Mouse (Mus musculus): Measurements from ENCODE around the gene Ralgps1. TPM values are rescaled to one million over a fixed set of nuclear protein-coding genes. Genes with fewer than 3 reads are reported as not detected.

Ralgps1 gene
- polyA plus RNA-seq (2015; fragmentation: Nextera tagmentation; extraction: Ambion mirVana): 2.8 TPM in 2 replicates

DNA sequence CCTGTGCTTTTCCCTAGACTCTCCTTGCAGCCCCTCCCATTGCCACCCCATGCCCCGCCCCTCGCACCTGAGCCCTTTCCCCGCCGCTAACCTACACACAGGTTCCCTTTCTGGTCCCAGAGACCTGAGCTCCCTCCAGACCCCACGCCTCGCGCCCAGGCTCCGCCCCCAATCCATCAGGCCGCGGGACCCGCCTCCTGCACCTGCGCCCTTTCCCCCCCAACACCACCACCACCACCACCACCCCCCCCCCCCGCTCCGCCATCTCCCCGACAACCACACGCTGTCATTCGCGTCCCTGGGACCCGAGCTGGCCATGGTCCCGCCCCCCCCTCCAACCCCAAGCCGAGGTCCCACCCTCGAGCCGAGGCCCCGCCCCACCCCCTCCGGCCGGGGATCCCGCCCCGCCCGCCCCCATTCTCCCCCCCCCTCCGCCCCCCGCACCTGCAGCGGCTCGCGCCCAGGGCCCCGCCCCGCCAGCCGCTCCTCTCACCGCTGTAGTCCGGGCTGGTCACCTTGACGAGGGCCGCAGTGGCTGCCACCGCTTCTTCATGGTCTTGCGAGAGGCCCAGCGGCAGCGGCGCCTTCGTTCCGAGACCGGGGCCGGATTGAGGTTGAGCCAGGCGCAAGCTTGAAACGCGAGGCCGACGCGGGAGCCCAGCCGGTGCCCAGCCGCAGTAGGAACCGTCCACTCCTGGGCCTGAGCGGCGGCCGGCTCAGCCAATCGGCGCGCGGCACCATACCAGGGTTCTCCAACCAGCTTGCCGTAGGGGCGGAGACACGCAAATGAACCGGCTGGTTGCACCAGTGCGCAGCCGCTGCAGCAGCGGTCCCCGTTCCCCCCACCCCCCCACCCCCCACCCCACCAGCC lies at the start of gene Ralgps1:
Gene Ralgps1 (minus strand): TSS at position 710 of the 871 bp plus-strand sequence.
- H3K4me1 ChIP-seq: peaks cover 6% of the 10 kb centered on the region
- peak; percentile 99 for ATAC-seq (ENCODE audit: insufficient number of reproducible peaks, low FRiP score, low TSS enrichment, low read depth)
- H3K4me3 ChIP-seq: peak within 1 kb of the TSS; percentile 60
- H3K9ac ChIP-seq: peak within 1 kb of the TSS; percentile 24; the same call in 1 of the 2 replicates
- under 1% methylated on average over 55 of the region's 74 CpGs for WGBS
- peak within 1 kb of the TSS; percentile 82 for H3K4me2 ChIP-seq
- H3K27ac ChIP-seq: peak within 1 kb of the TSS; percentile 80
- H3K36me3 ChIP-seq: no peaks in the 10 kb centered on the region
- no peaks in the 10 kb centered on the region for H3K9me3 ChIP-seq
- H3K27me3 ChIP-seq: no peaks in the 10 kb centered on the region

DNA sequence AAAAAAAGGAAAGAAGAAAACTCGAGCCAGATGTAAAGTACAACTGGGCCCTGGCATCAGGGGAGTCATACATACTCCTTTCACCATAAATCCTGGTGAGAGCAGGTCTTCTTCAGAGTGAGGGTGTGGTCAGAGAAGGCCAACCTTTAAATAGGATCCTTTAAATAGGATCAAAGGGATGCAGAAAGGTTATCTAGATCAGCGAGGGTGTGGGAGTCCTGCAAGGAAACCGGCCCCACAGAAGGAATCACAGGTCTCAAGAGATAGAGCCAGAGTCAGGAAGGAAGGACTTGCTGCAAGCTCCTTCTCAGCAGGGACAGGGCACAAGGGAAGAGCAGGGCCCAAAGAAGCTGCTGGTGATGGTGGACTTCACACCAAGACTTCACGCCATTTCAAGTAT lies 46.2 kb upstream of the Ralgps1 start:
- Histone ChIP-seq H3K36me3 (peaks cover 35% of the 10 kb centered on the region), H3K4me1 (no peaks in the 10 kb centered on the region), H3K9ac (no peak overlapping the region), H3K4me3 (no peak overlapping the region), H3K27ac (no peak overlapping the region), H3K27me3 (no peaks in the 10 kb centered on the region), H3K9me3 (no peaks in the 10 kb centered on the region), H3K4me2 (no peak overlapping the region)
- WGBS: 64% methylated on average over 4 of the region's 4 CpGs
- ATAC-seq (ENCODE audit: insufficient number of reproducible peaks, low FRiP score, low TSS enrichment, low read depth): no peak

DNA sequence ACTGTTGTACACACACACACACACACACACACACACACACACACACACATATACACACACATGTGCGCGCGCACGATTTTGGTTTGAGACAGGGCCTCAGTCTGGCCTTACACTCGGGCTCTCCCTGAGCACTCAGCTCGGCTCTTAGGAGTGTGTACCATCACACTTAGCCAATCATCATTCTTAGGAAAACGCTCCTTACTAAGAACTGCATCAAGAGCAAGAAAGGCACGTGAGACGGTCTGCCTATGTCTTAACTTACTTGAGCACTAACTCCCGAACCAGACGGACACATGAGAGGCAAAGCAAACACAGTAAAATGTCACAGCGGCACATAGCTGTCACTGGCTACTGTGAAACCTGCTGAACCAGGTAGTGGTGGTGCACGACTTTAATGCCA lies 42.7 kb upstream of the Ralgps1 start:
- no peaks in the 10 kb centered on the region for H3K9me3 ChIP-seq
- H3K4me1 ChIP-seq: no peaks in the 10 kb centered on the region
- no peak overlapping the region for H3K4me3 ChIP-seq
- no peak for ATAC-seq (ENCODE audit: insufficient number of reproducible peaks, low FRiP score, low TSS enrichment, low read depth)
- H3K4me2 ChIP-seq: no peak overlapping the region
- H3K27ac ChIP-seq: no peak overlapping the region
- WGBS: 85% methylated on average over 13 of the region's 13 CpGs
- H3K27me3 ChIP-seq: no peaks in the 10 kb centered on the region
- no peak overlapping the region for H3K9ac ChIP-seq
- H3K36me3 ChIP-seq: peaks cover 53% of the 10 kb centered on the region

DNA sequence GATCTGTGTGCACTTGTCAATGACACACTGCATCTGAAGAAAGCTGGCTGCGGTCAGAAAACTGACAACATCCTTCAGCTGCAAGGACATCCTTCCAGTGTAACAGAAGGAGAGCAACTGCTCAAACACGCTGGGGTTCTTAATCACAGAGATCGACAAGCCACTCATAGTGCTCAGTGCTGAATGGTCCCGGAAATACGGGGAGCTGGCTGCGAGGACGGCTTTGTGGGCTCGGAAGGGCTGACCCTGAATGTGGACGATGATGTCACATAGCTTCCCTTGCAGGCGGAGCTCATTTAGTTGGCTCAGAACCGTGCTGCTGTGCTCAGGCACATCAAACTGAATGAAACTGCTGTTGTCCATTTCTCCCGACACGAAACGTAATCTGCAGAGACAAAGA lies 40.8 kb upstream of the Ralgps1 start:
- no peak overlapping the region for H3K4me3 ChIP-seq
- H3K27me3 ChIP-seq: no peaks in the 10 kb centered on the region
- no peaks in the 10 kb centered on the region for H3K9me3 ChIP-seq
- H3K4me2 ChIP-seq: no peak overlapping the region
- no peak overlapping the region for H3K27ac ChIP-seq
- ATAC-seq (ENCODE audit: insufficient number of reproducible peaks, low FRiP score, low TSS enrichment, low read depth): no peak
- no peaks in the 10 kb centered on the region; the same call in 1 of the 2 replicates for H3K4me1 ChIP-seq
- no peak overlapping the region for H3K9ac ChIP-seq
- peaks cover 57% of the 10 kb centered on the region for H3K36me3 ChIP-seq
- 82% methylated on average over 14 of the region's 14 CpGs for WGBS

DNA sequence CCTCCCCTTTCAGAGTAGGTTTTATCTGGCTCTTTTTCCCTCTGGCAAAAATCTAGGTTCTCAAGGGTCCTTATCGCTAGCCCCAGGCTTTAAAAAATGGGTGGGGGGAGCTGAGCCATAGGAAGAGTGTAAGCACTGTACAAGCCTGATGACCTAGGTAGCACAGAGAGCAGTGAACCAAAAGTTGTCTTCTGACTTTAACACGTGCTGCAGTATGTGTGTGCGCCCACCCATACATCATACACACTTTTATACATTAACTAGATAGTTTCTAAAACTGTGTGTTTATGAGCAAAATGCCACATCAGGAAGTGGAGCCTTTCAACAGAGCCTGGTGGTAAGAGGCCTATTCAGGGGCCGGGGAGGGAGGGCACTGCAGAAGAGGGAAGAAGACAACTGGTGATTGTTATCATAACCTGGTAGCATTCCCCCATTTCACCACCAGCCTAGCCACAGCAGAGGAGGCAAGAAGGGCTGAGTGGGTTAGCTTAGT lies 32.3 kb upstream of the Ralgps1 start:
- Histone ChIP-seq H3K4me2 (no peak overlapping the region), H3K9me3 (no peaks in the 10 kb centered on the region), H3K9ac (no peak overlapping the region), H3K27ac (no peak overlapping the region), H3K4me1 (no peaks in the 10 kb centered on the region; the same call in 1 of the 2 replicates), H3K27me3 (no peaks in the 10 kb centered on the region), H3K4me3 (no peak overlapping the region), H3K36me3 (peaks cover 11% of the 10 kb centered on the region; the same call in 1 of the 2 replicates)
- 79% methylated on average over 4 of the region's 4 CpGs for WGBS
- ATAC-seq (ENCODE audit: insufficient number of reproducible peaks, low FRiP score, low TSS enrichment, low read depth): no peak

DNA sequence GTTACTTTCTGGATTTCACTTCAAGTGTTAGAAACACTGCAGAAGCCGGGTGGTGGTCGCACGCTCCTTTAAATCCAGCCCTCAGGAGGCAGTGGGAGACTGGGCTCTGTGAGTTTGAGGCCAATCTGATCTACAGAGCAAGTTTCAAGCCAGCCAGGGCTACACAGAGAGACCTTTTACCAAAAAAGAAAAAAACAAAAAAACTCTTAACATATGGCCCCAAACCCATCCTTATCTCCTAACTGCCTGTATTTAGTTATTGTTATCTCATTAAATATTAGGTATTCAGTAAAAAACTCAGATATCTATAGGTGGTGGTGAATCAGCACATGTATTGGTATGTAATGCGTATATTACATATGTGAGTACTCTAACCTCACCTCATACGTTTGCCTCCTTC lies 31.4 kb upstream of the Ralgps1 start:
- ATAC-seq (ENCODE audit: insufficient number of reproducible peaks, low FRiP score, low TSS enrichment, low read depth): no peak
- Histone ChIP-seq H3K4me3 (no peak overlapping the region), H3K27ac (no peak overlapping the region), H3K4me2 (no peak overlapping the region), H3K4me1 (no peaks in the 10 kb centered on the region), H3K9ac (no peak overlapping the region), H3K36me3 (peaks cover 7% of the 10 kb centered on the region; the same call in 1 of the 2 replicates), H3K9me3 (no peaks in the 10 kb centered on the region), H3K27me3 (no peaks in the 10 kb centered on the region)
- WGBS: 60% methylated on average over 5 of the region's 5 CpGs

DNA sequence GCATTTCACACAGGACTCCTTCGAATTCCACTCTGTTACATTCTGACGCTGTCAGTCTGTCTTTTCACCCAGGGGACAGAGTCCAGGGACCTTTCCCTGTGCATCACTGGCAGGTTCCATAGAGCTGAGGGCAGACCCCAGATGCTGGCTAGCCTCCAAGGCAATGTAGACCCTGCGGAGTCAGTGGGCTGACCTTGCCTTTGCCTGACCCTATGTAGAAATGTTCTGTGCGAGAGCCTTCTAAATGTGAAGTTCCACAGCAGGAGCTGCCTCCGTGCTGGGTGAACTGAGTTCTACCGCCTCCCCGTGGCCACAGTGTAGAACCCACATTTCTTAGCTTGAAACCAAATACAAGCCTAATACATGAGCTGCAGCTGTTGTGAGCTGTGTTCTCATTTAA lies 30.9 kb upstream of the Ralgps1 start:
- no peaks in the 10 kb centered on the region for H3K9me3 ChIP-seq
- H3K36me3 ChIP-seq: peaks cover 7% of the 10 kb centered on the region; the same call in 1 of the 2 replicates
- WGBS: 35% methylated on average over 7 of the region's 7 CpGs
- no peak overlapping the region for H3K4me3 ChIP-seq
- H3K27ac ChIP-seq: no peak overlapping the region
- no peaks in the 10 kb centered on the region for H3K4me1 ChIP-seq
- no peaks in the 10 kb centered on the region for H3K27me3 ChIP-seq
- no peak overlapping the region for H3K4me2 ChIP-seq
- H3K9ac ChIP-seq: no peak overlapping the region
- no peak for ATAC-seq (ENCODE audit: insufficient number of reproducible peaks, low FRiP score, low TSS enrichment, low read depth)

DNA sequence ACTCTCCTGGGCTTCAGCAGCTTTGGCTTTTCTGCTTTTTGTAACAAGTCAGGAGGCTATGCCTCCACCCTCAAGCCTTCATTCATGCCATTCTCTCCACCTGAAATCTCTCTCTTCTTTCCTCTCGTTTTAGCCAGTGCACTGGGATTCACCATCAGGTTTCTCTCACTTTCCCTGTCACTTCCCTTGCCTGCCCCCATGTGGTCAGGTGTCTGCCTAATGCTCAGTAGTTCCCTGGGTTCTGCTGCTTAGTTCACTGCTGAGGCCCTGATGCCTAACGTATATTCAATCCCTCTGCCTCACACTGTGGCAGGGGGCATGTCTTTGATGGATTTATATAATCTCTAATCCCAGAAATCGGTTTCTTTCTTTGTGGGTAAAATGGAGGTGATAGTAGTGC lies 29.9 kb upstream of the Ralgps1 start:
- Histone ChIP-seq H3K9me3 (no peaks in the 10 kb centered on the region), H3K27me3 (no peaks in the 10 kb centered on the region), H3K4me2 (no peak overlapping the region), H3K27ac (no peak overlapping the region), H3K36me3 (peaks cover 3% of the 10 kb centered on the region; the same call in 1 of the 2 replicates), H3K9ac (no peak overlapping the region), H3K4me1 (no peaks in the 10 kb centered on the region), H3K4me3 (no peak overlapping the region)
- no peak for ATAC-seq (ENCODE audit: insufficient number of reproducible peaks, low FRiP score, low TSS enrichment, low read depth)
- 32% methylated on average over 3 of the region's 3 CpGs for WGBS

DNA sequence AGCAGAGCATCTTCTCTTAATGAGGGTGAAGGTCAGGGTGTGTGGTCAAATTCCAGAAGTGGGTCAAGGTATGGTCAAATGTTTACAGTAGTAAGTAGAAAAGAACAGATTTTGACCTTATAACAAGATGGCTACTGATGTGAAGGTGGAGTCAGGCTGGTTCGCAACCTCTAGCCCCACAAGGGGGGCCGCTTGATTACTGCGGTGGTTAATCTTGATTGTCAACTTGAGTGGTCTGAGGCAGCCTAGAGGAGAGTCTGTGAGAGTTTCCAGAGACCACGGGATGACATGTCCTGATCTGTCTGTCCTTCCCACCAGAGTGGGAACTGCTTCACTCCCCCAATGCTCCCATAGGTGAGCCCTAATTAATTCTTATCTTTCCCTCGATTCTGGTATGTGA lies 29.3 kb upstream of the Ralgps1 start:
- H3K9me3 ChIP-seq: no peaks in the 10 kb centered on the region
- H3K4me2 ChIP-seq: no peak overlapping the region
- WGBS: 74% methylated on average over 5 of the region's 5 CpGs
- no peak for ATAC-seq (ENCODE audit: insufficient number of reproducible peaks, low FRiP score, low TSS enrichment, low read depth)
- H3K27me3 ChIP-seq: no peaks in the 10 kb centered on the region
- no peak overlapping the region for H3K27ac ChIP-seq
- no peak overlapping the region for H3K9ac ChIP-seq
- H3K4me1 ChIP-seq: no peaks in the 10 kb centered on the region
- H3K4me3 ChIP-seq: no peak overlapping the region
- H3K36me3 ChIP-seq: no peaks in the 10 kb centered on the region

DNA sequence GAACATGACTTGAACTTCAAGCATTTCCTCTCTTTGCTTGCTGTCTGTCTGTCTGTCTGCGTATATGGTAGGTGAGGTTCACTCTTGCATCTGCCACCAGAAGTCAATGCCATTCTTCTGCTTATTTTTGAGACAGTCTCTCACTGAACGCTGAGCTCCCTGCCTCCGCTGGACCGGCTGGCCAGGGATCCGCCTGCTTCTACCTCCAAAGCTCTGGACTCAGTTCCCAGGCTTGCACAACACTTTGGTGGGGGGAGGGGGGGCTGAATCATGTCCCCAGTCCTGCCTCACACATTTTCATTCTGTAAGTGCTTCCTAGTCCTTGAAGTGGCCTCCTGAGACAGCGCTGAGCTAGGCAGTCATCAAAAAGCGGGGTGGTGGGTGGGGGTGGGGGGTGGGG lies 27.8 kb upstream of the Ralgps1 start:
- no peak overlapping the region for H3K27ac ChIP-seq
- WGBS: 81% methylated on average over 7 of the region's 7 CpGs
- no peak overlapping the region for H3K4me2 ChIP-seq
- H3K9ac ChIP-seq: no peak overlapping the region
- no peaks in the 10 kb centered on the region for H3K9me3 ChIP-seq
- ATAC-seq (ENCODE audit: insufficient number of reproducible peaks, low FRiP score, low TSS enrichment, low read depth): no peak
- no peaks in the 10 kb centered on the region for H3K36me3 ChIP-seq
- H3K27me3 ChIP-seq: no peaks in the 10 kb centered on the region
- no peaks in the 10 kb centered on the region for H3K4me1 ChIP-seq
- no peak overlapping the region for H3K4me3 ChIP-seq

DNA sequence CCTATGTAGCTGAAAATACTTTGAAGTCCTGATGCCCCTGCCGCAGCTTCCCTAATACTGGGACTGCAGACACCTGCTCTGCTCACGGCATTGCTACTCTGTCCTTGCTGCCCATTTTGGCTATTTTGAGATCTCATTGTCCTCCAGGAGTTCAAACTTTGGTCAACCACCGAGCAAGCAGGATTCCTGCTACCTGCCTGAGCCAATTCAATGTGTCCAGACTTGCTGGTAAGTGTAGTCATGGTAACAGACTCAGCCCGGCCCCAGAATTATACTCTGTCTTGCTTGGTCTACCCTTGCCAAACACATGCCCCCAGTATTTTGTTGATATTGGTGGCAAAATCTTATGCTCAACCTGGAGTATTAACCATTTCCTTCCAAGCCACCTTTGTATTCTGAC lies 25.8 kb upstream of the Ralgps1 start:
- Histone ChIP-seq H3K27ac (no peak overlapping the region), H3K9me3 (no peaks in the 10 kb centered on the region), H3K4me2 (no peak overlapping the region), H3K27me3 (no peaks in the 10 kb centered on the region), H3K9ac (no peak overlapping the region), H3K36me3 (no peaks in the 10 kb centered on the region), H3K4me1 (no peaks in the 10 kb centered on the region), H3K4me3 (no peak overlapping the region)
- no peak for ATAC-seq (ENCODE audit: insufficient number of reproducible peaks, low FRiP score, low TSS enrichment, low read depth)
- 62% methylated on average over 4 of the region's 4 CpGs for WGBS

DNA sequence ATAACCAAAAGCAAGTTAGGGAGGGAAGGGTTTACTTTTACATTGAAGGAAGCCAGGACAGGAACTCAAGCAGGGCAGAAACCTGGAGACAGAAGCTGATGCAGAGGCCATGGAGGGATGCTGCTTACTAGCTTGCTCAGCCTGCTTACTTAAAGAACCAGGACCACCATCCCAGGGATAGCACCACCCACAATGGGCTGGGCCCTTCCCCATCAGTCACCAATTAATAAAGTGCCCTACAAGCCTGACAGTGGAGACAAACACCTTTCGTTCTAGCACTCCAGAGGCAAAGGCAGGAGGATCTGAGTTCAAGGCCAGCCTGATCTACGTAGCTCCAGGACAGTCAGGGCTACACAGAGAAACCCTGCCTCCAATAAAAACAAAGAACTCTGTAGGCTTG lies 23.8 kb upstream of the Ralgps1 start:
- Histone ChIP-seq H3K27ac (no peak overlapping the region), H3K4me1 (no peaks in the 10 kb centered on the region), H3K4me2 (no peak overlapping the region), H3K36me3 (no peaks in the 10 kb centered on the region), H3K9me3 (no peaks in the 10 kb centered on the region), H3K4me3 (no peak overlapping the region), H3K27me3 (no peaks in the 10 kb centered on the region), H3K9ac (no peak overlapping the region)
- no peak for ATAC-seq (ENCODE audit: insufficient number of reproducible peaks, low FRiP score, low TSS enrichment, low read depth)
- WGBS: 80% methylated on average over 2 of the region's 2 CpGs
